Mouse (Mus musculus): ENCODE measurements around the gene Nox1. TPM values are rescaled to one million over a fixed set of nuclear protein-coding genes. Genes with fewer than 3 reads are reported as not detected.

Nox1 gene
- not detected for polyA plus RNA-seq (2014; fragmentation: Illumina TruSeq; extraction: RNeasy Lipid Tissue Mini Kit (QIAGEN cat#74804); ENCODE audit: low read depth, low replicate concordance)

GRCm38 (mm10) chrX:134221856-134222255 lies at the start of gene Nox1:
TSS of gene Nox1 (minus strand) at chrX:134221956.

GRCm38 (mm10) chrX:134187201-134187600 lies 34.6 kb downstream of the Nox1 start, which contains the start of gene Arl13a:
TSS of gene Arl13a (plus strand) at chrX:134187501.

GRCm38 (mm10) chrX:134162043-134162720 lies 59.6 kb downstream of the Nox1 start, which contains the start of gene Xkrx:
TSS of gene Xkrx (minus strand) at chrX:134162076.

GRCm38 (mm10) chrX:134058987-134059712 lies 162.6 kb downstream of the Nox1 start, which contains the start of gene Cstf2:
TSS of gene Cstf2 (plus strand) at chrX:134059187.

Other genes with a start within 250 kb of the Nox1 start
- 3.2 TPM for gene Sytl4, start 240.1 kb downstream of the Nox1 start, polyA plus RNA-seq (2014; fragmentation: Illumina TruSeq; extraction: RNeasy Lipid Tissue Mini Kit (QIAGEN cat#74804); ENCODE audit: low read depth, low replicate concordance)
- 13.1 TPM for gene Cstf2, start 162.8 kb downstream of the Nox1 start, polyA plus RNA-seq (2014; fragmentation: Illumina TruSeq; extraction: RNeasy Lipid Tissue Mini Kit (QIAGEN cat#74804); ENCODE audit: low read depth, low replicate concordance)
- gene Xkrx, start 59.9 kb downstream of the Nox1 start, polyA plus RNA-seq (2014; fragmentation: Illumina TruSeq; extraction: RNeasy Lipid Tissue Mini Kit (QIAGEN cat#74804); ENCODE audit: low read depth, low replicate concordance): 0.16 TPM
- not detected for gene Arl13a, start 34.5 kb downstream of the Nox1 start, polyA plus RNA-seq (2014; fragmentation: Illumina TruSeq; extraction: RNeasy Lipid Tissue Mini Kit (QIAGEN cat#74804); ENCODE audit: low read depth, low replicate concordance)
- 35.0 TPM for gene Trmt2b, start 55.0 kb upstream of the Nox1 start, polyA plus RNA-seq (2014; fragmentation: Illumina TruSeq; extraction: RNeasy Lipid Tissue Mini Kit (QIAGEN cat#74804); ENCODE audit: low read depth, low replicate concordance)
- 0.19 TPM for gene Tmem35a, start 73.3 kb upstream of the Nox1 start, polyA plus RNA-seq (2014; fragmentation: Illumina TruSeq; extraction: RNeasy Lipid Tissue Mini Kit (QIAGEN cat#74804); ENCODE audit: low read depth, low replicate concordance)
- 0.32 TPM for gene Cenpi, start 86.1 kb upstream of the Nox1 start, polyA plus RNA-seq (2014; fragmentation: Illumina TruSeq; extraction: RNeasy Lipid Tissue Mini Kit (QIAGEN cat#74804); ENCODE audit: low read depth, low replicate concordance)
- gene Drp2, start 182.6 kb upstream of the Nox1 start, polyA plus RNA-seq (2014; fragmentation: Illumina TruSeq; extraction: RNeasy Lipid Tissue Mini Kit (QIAGEN cat#74804); ENCODE audit: low read depth, low replicate concordance): not detected